Mouse (Mus musculus): ENCODE data around the gene Tph1. TPM values are rescaled to one million over a fixed set of nuclear protein-coding genes. Genes with fewer than 3 reads are reported as not detected.

Tph1 gene
- polyA plus RNA-seq (2017; shearing (Covaris generic)): not detected

DNA sequence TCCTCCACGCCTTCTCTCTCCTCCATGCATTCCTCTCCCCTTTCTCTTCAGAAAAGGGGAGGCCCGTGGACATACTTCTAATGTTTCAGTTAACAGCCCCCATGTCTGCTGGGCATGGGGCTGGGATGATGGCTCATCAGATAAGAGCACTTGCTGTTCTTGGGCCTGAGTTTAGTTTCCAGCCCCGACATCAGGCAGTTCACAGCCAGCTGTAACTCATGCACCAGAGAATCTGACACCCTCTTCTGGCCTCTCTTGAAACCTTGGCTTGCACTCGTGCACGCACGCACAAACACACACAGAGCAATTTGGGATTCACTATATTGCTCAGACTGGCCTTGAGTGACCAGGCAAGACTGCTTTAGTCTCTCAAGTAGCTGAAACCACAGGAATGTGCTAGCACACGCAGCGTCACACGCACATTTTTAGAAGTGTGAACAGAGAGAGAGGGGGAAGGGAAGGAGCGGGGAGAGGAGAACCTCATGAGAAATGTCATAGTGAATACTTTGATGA, at the start of gene Tph1:
Gene Tph1 (minus strand): TSS at position 378 of the 513 bp plus-strand sequence.

DNA sequence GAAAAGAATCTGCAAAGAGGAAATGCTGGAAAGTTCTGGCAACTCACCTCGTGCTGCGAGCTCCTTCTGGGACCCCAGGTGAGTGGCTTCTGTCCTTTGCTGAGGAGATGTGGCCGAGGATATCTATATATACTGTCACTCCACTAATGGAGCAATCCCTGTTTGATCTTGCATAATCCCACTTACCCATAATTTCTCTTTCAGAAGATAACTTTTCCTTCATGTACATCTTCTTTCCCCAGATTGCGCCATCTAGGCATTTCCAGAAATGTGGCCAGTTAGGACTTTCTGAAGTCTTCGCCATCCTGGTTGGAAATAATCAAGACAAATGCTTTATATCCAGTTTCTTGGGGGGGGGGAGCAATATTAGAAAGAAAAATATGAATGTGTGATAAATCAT, 43.3 kb upstream of the Tph1 start, which contains the start of gene Saa3:
Gene Saa3 (minus strand): TSS at position 101 of the 400 bp plus-strand sequence.

DNA sequence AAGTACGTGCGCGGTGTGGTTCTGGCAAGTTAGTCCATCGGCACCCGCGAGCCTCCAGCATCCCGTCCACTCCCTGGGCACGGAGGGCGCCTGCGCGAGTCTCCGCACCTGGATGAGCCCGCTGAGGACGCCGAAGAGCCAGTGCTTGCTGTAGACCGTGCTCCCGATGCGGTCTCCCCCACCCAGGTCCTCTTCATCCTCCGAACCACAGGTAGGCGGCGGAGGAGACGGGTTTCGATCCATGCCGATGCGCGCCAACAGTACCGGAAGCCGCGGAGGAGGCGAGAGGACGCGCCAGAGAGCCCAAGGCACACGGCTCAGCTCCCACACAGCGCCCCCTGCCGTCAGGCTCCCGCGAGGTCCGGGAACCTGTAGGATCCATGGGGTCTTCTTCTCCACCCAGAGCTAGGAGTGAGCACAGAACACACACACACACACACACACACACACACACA, 38.1 kb upstream of the Tph1 start, which contains the start of gene Saal1:
Gene Saal1 (minus strand): TSS at position 291 of the 455 bp plus-strand sequence.

DNA sequence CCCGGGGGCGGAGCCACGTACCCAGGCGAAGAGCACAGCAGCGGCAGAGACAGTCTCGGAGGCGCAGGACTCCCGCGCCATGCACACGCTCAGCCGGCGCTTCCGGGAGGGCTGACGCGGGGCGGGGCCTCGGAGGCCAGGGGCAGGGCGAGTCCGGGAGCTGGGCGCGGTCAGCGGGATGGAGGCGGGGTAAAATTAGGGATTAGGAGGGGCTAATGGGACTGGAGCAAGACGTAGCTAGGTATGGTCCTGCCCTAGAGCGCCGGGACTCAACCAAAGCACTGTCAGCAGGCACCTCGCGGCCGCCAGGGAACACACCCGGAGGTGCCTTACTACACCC, 32.7 kb downstream of the Tph1 start, which contains the start of gene Sergef:
Gene Sergef (minus strand): TSS at position 116 of the 340 bp plus-strand sequence.

Other genes with a start within 250 kb of the Tph1 start
- gene Sergef, start 32.7 kb downstream of the Tph1 start, polyA plus RNA-seq (2017; shearing (Covaris generic)): 17.9 TPM
- gene Saal1, start 38.1 kb upstream of the Tph1 start, polyA plus RNA-seq (2017; shearing (Covaris generic)): 11.6 TPM
- gene Saa3, start 43.2 kb upstream of the Tph1 start, polyA plus RNA-seq (2017; shearing (Covaris generic)): not detected
- not detected for gene Saa4, start 60.1 kb upstream of the Tph1 start, polyA plus RNA-seq (2017; shearing (Covaris generic))
- gene Saa1, start 70.4 kb upstream of the Tph1 start, polyA plus RNA-seq (2017; shearing (Covaris generic)): not detected
- not detected for gene Saa2, start 79.3 kb upstream of the Tph1 start, polyA plus RNA-seq (2017; shearing (Covaris generic))
- gene Hps5, start 123.5 kb upstream of the Tph1 start, polyA plus RNA-seq (2017; shearing (Covaris generic)): 48.7 TPM
- 56.7 TPM for gene Gtf2h1, start 123.6 kb upstream of the Tph1 start, polyA plus RNA-seq (2017; shearing (Covaris generic))
- gene Ldha, start 168.9 kb upstream of the Tph1 start, polyA plus RNA-seq (2017; shearing (Covaris generic)): 938 TPM
- not detected for gene Ldhc, start 188.7 kb upstream of the Tph1 start, polyA plus RNA-seq (2017; shearing (Covaris generic))
- 96.4 TPM for gene Tsg101, start 247.4 kb upstream of the Tph1 start, polyA plus RNA-seq (2017; shearing (Covaris generic))

Data from naive thymus-derived CD4-positive, alpha-beta T cell, adult 5 months (primary cell).